Mouse (Mus musculus) CD4-positive, CD25-positive, alpha-beta regulatory T cell, adult 9 weeks (primary cell): ENCODE data around the gene Clec4g. TPM values are rescaled to one million over a fixed set of nuclear protein-coding genes. Genes with fewer than 3 reads are reported as not detected.

Source experiments
- polyA plus RNA-seq: library from polyadenylated mRNA; unstranded; fragments of 100-300 nt; shearing (Covaris generic); gene quantifications from one replicate; pipeline ENCODE4 v1.2.1, GENCODE M21; 2017

Gene Clec4g
- not detected for polyA plus RNA-seq

GRCm38 (mm10) chr8:3720551-3720950 is at the start of gene Clec4g:
TSS of gene Clec4g (minus strand) at chr8:3720651.

GRCm38 (mm10) chr8:3748761-3749160 is 28.3 kb upstream of the Clec4g start, which contains the start of gene Cd209a:
TSS of gene Cd209a (minus strand) at chr8:3748984.

GRCm38 (mm10) chr8:3694121-3694520 is 26.3 kb downstream of the Clec4g start, which contains the start of gene Fcer2a:
TSS of gene Fcer2a (minus strand) at chr8:3694175.

GRCm38 (mm10) chr8:3676131-3676992 is 44.1 kb downstream of the Clec4g start, which contains the start of gene Trappc5:
TSS of gene Trappc5 (plus strand) at chr8:3676299.

GRCm38 (mm10) chr8:3671980-3672491 is 48.4 kb downstream of the Clec4g start, which contains the start of gene Fcor:
TSS of gene Fcor (minus strand) at chr8:3672362.

GRCm38 (mm10) chr8:3665507-3665906 is 54.9 kb downstream of the Clec4g start, which contains the start of gene Mcemp1:
TSS of gene Mcemp1 (plus strand) at chr8:3665754.

Other genes starting within 250 kb of the Clec4g start
- not detected for gene Tex45, start 249.8 kb downstream of the Clec4g start, polyA plus RNA-seq
- gene Zfp358, start 227.5 kb downstream of the Clec4g start, polyA plus RNA-seq: 3.1 TPM
- 20.7 TPM for gene Mcoln1, start 220.2 kb downstream of the Clec4g start, polyA plus RNA-seq
- 55.6 TPM for gene Pnpla6, start 205.3 kb downstream of the Clec4g start, polyA plus RNA-seq
- gene C330021F23Rik, start 152.7 kb downstream of the Clec4g start, polyA plus RNA-seq: not detected
- gene Camsap3, start 133.4 kb downstream of the Clec4g start, polyA plus RNA-seq: 0.06 TPM
- 139 TPM for gene Xab2, start 99.3 kb downstream of the Clec4g start, polyA plus RNA-seq
- gene Pet100, start 99.1 kb downstream of the Clec4g start, polyA plus RNA-seq: 142 TPM
- gene Pcp2, start 95.1 kb downstream of the Clec4g start, polyA plus RNA-seq: not detected
- 252 TPM for gene Stxbp2, start 89.7 kb downstream of the Clec4g start, polyA plus RNA-seq
- not detected for gene Retn, start 64.9 kb downstream of the Clec4g start, polyA plus RNA-seq
- gene Mcemp1, start 54.9 kb downstream of the Clec4g start, polyA plus RNA-seq: not detected
- not detected for gene Fcor, start 48.3 kb downstream of the Clec4g start, polyA plus RNA-seq
- 38.9 TPM for gene Trappc5, start 44.4 kb downstream of the Clec4g start, polyA plus RNA-seq
- 1.1 TPM for gene Fcer2a, start 26.5 kb downstream of the Clec4g start, polyA plus RNA-seq
- gene Cd209a, start 28.3 kb upstream of the Clec4g start, polyA plus RNA-seq: 0.43 TPM
- not detected for gene Cd209e, start 133.7 kb upstream of the Clec4g start, polyA plus RNA-seq
- gene Cd209d, start 157.9 kb upstream of the Clec4g start, polyA plus RNA-seq: not detected
- gene Cd209b, start 206.2 kb upstream of the Clec4g start, polyA plus RNA-seq: not detected
- gene Cd209c, start 234.1 kb upstream of the Clec4g start, polyA plus RNA-seq: 0.65 TPM